In the genomic region with DNA sequence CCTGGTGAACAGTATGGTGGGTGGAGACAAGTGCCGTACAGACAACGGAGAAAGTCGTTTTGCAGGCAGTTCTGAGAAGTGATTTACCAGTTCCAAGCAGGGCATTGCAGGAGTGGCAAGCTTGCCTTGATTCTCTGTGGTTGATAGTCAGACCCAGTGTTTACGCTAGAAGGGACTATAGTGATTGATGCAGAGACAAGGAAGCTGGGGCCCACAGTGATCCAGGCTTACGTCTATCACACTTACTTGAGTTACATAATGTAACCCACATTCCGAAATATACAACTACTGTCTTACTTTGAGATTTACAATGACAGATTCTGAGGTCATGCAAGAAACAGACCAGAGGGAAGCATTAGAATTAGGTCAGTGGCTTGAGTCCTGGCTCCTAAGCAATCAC, we compare ENCODE assay signal across 15 mouse cellular contexts.
"Had no signal": no experiment of that assay in that cellular context is flagged by ENCODE, and none has a peak within 500 bp of the region (broad histone marks: within the 10 kb centered on the region; RNA-seq: fewer than 3 reads in every experiment).

No protein-coding gene starts in this region.

- H3K27me3 ChIP-seq: liver, embryonic 13.5 days; liver, embryonic 15.5 days; megakaryocyte, embryonic 14.5 days; midbrain, embryonic 13.5 days; midbrain, embryonic 15.5 days; neural tube, embryonic 12.5 days had no signal

- H3K4me3 ChIP-seq: liver, embryonic 13.5 days; liver, embryonic 15.5 days; megakaryocyte, embryonic 14.5 days; midbrain, embryonic 13.5 days; midbrain, embryonic 15.5 days; neural tube, embryonic 12.5 days had no signal

- H3K4me2 ChIP-seq: liver, embryonic 11.5 days; liver, embryonic 13.5 days; liver, embryonic 15.5 days; midbrain, embryonic 11.5 days; midbrain, embryonic 13.5 days; midbrain, embryonic 15.5 days; neural tube, embryonic 12.5 days had no signal

- H3K36me3 ChIP-seq: liver, embryonic 15.5 days; midbrain, embryonic 13.5 days; midbrain, embryonic 15.5 days; neural tube, embryonic 12.5 days had no signal

- H3K9me3 ChIP-seq: liver, embryonic 13.5 days; liver, embryonic 15.5 days; megakaryocyte, embryonic 14.5 days; midbrain, embryonic 13.5 days; midbrain, embryonic 15.5 days; neural tube, embryonic 12.5 days had no signal

- ATAC-seq: liver, postnatal 0 days; midbrain, embryonic 13.5 days; midbrain, embryonic 15.5 days had no signal

- DNase-seq: liver; liver, embryonic 13.5 days; liver, postnatal 0 days; right cerebral cortex, postnatal 14 days; thymus, adult 18-20 months; thymus, postnatal 25 days; thymus, postnatal 4 days had no signal

- H3K4me1 ChIP-seq: liver, embryonic 13.5 days; liver, embryonic 15.5 days; megakaryocyte, embryonic 14.5 days; midbrain, embryonic 13.5 days; midbrain, embryonic 15.5 days; neural tube, embryonic 12.5 days had no signal

- H3K27ac ChIP-seq: liver, embryonic 13.5 days; liver, embryonic 15.5 days; macrophage; midbrain, embryonic 13.5 days; midbrain, embryonic 15.5 days; neural tube, embryonic 12.5 days had no signal

- H3K9ac ChIP-seq: liver, embryonic 13.5 days; liver, embryonic 15.5 days; liver, postnatal 0 days; midbrain, embryonic 13.5 days; midbrain, embryonic 15.5 days; neural tube, embryonic 12.5 days had no signal
